Mouse (Mus musculus) skeletal muscle tissue, adult 2 months (tissue): ENCODE results near the gene Scaf4.
A peak's percentile ranks its signal among the peaks of the same experiment; 100 is the strongest.
"Not testable (repeated sequence)": the region's sequence is repeated elsewhere in the genome, so short reads cannot be mapped to it uniquely, and the experiment has no call there.

ENCODE experiments used
- DNase-seq: peaks from one replicate; pipeline ENCODE4 v3.0.0-alpha.2; 2012; ENCODE audit warnings: low read depth, low spot score

The Scaf4 gene

DNA sequence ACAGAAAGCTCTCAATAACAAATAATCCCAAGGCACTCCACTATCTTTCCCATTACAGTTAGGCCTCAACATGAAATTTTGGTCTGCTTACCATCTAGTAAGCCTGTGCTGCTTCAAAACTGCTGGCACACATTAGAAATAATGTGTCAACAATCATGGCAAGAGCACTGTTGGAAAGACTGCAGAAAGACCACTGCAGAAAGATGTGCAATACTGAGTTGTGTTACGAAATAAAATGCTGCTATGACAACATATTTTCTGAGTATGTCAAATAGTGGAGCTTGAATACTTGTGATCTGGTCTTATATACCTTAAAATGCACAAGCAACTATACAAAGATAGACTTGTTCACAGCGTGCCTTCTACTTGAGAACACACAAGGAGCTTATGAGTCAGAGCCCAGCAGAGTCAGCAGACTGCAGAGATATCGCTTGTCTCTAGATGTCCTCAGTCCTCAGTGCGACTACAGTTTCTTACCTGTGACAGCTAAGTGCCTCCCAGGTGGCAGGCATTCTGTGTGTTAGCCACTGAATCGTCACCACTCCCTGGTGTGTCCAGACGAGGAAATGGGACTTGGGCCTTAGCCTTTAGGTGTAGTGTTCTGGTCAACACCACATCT is 45.1 kb downstream of the Scaf4 start:
- no peak for DNase-seq

DNA sequence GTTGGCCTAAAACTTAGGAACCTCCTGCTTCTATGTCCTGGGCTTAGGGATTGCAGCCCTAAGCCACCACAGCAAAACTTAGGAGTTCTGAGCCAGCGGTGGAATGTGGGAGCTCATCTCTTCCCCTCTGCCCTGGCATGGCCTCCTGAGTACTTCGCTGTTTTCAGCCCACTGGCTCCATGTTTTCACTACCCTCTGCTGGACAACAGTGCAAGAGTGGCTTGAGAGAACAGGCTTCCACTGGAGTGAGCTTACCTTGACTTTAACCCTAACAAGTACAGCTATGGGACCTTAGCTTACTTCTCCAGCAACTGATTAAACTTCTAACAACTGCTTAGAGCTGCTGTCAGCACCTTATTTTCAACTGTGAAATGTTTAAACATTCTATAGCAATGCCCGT is 49.1 kb downstream of the Scaf4 start:
- no peak for DNase-seq

DNA sequence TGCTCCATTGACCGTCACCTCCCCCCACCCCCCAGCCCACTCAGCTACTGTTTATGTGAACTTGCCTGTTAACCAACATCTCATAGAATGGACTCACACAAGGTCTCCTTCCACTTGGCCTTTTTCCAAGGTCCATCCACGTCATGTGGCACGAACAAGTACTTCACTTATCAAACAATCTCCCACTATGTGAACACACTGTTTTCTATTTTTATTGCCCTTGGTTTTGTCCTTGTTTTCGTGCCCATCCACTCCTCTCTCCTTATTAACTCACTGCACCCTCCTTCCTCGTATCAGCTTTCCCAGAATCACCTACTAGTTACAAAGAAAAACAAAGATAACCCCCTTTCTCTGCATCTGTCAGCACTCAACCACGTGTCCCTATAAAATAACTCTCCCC is 49.7 kb downstream of the Scaf4 start:
- DNase-seq, result no peak

DNA sequence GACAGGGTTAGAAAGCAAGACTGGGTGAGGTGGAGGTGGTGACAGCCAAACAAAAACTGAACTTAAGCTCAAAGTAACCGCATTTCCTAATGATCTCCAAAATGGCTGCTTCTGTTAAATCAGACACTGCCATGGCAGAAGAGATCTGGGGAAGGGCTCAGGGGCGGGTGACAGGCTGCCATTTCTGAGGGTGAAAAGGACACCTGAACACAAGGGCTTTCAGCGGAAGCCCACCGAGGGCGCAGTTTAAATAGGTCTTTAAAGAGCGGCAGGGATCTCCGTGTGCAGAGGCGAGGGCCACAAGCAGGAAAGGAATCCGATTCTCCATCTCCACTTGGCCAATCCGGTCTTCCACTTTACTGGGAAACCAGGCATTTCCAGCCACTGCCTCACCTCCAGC is 50.6 kb downstream of the Scaf4 start:
- DNase-seq, result no peak

DNA sequence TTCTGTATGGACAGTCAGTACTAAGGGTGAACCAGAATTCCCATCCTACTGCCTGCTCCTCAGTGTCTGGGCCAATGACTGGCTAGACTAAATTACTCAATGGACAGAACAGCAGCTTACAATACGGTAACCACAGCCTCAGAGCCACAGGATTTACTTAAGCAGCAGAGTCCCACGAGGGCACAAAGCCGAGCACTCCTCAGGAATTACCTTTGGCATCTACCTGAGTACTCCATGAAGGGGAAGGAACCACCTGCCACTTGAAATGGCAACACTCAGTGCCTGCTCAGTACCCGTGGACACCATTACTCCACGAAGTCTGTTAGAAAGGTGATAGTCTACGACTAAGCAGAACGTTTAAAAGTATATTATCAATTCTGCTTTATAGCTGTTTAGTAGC is 53.0 kb downstream of the Scaf4 start:
- DNase-seq, result no peak

DNA sequence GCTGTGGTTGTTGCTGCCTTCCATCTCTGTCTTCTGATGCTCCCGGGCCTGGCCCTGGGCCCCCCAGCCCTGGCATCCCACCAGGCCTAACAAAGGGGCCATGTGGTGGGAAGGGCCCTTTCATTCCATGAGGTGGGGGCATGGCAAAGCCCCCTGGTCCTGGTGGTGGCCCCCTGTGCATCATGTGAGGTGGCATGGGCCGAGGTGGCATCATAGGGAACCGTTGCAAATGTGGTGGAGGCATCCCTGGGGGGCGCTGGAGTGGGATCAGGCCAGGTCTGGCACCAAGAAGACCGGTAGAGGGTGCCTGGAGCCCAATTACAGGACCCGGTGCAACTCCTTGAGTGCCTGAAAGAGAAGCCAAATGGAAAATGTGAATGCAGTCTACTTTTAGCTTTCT is 54.4 kb downstream of the Scaf4 start:
- DNase-seq, result no peak

DNA sequence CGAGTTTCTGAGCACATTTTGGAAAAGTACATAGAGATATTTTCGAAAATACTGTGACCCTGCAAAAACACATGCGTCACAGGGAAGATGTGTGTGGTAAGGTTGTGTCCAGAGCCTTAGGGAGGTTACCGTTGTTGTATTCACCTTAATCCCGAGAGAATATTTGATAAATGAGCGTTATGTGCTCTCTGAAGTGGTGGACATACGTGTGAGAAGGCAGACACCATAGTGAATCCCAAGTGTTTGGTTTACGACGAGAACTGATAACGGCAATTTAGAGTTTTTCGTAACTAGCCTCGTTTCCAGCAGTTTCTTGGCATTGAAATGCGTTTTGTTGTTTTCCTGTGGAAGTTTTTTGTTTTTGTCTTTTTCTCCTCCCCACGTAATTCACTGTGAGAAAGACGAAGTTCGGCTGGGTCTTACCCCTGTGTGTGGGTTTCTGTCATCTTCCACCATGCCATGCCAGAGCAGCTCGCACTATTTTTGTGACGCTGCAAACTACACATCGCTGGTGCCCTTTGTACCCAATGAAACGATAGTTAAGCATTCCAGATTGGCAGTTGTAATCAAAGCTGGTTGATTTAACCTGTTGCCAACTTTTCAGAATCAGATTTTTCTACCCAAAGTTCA is 62.7 kb downstream of the Scaf4 start:
- no peak for DNase-seq

DNA sequence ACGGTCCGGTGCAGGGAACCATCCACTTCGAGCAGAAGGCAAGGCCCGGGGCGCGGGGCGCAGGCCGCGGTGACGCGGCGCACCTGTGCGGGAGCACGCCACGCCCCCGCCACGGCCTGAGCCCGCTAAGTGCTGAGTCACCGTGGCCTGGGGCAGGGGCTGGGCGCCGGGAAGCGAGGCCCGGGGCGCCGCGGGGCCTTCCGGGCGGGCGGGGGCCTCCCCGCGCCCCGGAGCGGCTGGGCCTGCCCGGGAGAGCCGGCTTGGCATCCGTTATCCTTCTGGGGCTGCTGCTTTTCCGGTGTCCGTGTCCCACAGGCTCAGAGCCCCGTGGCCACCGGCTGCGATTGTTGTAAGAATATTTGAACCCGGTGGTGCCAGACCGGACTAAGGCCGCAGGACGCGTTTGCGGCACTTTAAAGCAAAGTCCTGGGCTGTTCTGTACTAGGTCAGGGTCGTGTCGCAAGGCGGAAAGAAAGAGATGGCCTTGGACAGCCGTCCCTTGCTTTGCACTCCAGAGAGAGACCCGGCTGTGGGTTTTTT is 63.3 kb downstream of the Scaf4 start:
- peak; percentile 38 for DNase-seq

DNA sequence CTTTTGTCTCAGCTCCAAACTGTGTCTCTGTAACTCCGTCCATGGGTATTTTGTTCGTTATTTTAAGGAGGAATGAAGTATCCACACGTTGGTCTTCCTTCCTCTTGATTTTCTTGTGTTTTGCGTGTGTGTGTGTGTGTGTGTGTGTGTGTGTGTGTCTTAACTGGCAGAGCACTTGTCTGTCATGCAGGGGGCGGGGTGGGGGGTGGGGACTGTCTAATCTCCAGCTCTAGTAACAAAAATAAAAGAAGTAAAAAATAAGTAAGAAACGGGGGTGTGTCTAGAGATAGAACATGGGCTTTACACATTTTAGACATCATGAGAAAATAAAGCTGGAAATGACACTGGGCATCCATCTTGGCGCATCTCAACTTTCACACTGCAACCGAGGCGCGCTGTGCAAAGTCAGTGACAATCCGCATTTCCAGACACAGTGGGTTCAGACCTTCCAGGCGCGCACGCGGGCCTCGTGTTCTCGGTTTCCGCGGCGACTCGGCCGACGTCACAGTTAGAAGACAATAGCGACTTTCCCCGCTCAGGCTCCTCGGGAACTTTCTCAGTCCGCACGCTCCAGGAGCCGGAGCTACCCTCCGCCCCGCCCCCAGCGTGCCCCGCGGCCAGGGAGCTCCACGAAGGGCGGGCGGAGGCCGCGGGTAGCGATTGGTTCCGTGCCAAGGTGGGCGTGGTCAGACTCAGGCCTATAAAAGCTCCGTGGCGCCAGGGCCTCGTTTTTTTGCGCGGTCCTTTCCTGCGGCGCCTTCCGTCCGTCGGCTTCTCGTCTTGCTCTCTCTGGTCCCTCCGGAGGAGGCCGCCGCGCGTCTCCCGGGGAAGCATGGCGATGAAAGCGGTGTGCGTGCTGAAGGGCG is 64.0 kb downstream of the Scaf4 start, which contains the start of gene Sod1:
Sod1 (plus strand) TSS at position 729 of the 866 bp plus-strand sequence.
- DNase-seq, result peak; percentile 91

DNA sequence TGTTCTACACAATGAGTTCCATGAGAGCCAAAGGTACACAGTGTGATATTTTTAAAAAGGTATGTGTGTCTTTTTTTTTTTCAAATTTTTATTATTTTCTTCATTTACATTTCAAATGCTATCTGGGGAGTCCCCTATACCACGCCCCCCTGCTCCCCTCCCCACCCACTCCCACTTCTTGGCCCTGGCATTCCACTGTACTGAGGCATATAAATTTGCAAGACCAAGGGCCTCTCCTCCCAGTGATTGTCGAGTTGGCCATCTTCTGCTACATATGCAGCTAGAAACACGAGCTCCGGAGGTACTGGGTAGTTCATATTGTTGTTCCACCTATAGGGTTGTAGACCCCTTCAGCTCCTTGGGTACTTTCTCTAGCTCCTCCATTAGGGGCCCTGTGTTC is 64.9 kb downstream of the Scaf4 start:
- not testable (repeated sequence) for DNase-seq

DNA sequence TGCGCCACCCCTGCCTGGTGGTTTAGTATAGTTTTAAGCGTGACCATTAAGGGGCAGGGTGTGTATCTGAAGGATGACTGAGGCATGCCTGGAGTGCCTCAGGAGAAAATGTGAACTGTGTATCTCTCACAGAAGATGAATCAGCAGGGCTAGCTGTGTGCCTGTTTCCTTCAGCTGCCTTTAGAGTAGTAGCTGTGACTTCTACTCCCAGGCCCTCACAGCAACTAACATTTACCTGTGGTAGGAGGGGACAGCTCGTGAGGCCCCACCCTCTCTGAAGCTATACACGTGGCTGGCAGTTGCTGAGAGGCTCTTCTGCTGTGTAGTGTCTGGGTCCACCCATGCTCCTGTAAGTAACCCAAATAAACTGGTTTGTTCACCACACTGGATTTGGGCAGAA is 66.4 kb downstream of the Scaf4 start:
- no peak for DNase-seq

DNA sequence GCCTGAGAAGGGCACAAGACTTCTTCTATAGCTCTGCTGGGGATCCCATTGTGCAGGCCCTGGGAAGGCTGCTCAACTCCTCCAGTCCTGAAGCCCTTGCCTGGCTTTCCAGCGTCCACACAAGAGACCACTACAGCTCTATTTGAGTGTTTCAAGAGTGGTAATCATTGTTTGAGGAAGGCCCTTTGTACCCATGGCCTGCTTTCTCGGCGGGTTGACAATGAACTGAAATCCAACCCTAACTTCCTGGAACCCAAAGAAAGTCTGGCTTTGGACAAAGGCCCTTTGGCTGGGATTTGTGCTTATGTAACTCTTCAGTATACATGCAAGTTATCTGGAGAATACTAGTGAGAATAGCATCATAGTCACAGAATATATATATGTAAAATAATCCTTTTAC is 66.9 kb downstream of the Scaf4 start:
- no peak for DNase-seq

DNA sequence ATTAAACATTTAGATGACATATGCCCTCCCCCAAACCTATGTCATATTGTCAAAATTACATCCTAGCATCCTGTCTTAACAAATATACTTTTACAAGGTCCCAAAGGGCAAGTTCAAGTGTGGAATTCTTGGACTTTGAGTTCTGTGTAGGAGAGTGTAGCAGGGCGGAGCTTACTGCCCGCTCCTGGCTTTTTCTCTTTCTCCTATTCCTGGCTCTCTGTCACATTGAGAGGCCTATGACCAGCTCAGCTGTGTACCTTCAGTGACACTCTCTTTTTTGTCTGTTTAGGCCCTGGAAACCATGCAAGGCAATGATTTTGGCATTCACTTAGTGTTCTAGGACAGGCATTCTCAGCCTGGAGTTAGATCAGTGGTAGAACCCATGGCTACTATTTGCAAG is 67.9 kb downstream of the Scaf4 start:
- DNase-seq, result no peak

DNA sequence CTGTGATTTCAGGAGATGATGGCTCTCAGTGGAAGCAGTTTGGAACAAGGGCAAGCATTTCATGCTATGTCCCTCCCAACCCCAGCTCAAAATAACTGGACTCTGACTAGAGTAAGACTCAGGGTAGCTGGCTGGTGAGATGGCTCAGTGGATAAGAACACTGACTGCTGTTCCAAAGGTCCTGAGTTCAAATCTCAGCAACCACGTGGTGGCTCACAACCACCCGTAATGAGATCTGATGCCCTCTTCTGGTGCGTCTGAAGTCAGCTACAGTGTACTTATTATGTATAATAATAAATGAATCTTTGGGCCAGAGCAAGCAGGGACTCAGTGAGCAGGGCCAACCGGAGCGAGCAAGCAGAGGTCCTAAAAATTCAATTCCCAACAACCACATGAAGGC is 68.4 kb downstream of the Scaf4 start:
- DNase-seq, result not testable (repeated sequence)

DNA sequence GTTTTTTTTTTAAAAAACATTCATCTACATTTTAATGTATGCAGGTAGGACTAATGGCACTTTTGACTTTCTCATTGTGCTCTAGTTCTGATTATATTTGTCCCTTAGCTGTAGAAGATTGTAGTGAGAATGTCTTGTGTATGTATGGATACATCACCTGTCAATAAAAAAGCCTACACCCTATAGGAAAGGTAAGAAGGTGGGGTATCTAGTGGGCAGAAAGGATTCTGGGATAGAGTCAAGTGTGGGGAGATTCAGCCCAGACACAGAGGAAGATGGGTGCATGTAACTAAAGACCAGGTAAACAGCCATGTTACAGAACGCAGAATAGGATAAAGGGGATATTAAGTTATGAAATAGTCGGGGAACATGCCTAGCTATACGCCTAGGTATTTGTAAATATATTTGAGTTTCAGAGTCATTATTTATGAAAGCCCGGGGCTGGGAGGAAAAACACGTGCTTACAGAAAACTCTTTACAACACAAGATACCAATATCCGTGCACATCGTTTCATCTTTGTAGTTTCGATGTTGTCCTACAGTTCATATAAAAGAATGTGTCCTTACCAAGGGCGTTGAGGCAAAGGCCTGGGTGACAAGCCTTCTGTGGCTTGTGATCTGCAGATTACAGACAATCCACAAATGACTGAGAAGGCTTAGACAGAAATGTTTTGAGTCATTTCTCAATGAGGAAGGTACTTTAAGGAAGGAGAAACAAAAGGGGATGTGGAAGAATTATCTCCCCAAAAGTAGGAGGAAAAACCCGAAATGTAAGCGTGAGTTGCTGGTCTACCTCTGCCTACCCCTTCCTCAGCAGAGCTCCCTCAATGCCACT is 69.4 kb downstream of the Scaf4 start:
- DNase-seq, result no peak

DNA sequence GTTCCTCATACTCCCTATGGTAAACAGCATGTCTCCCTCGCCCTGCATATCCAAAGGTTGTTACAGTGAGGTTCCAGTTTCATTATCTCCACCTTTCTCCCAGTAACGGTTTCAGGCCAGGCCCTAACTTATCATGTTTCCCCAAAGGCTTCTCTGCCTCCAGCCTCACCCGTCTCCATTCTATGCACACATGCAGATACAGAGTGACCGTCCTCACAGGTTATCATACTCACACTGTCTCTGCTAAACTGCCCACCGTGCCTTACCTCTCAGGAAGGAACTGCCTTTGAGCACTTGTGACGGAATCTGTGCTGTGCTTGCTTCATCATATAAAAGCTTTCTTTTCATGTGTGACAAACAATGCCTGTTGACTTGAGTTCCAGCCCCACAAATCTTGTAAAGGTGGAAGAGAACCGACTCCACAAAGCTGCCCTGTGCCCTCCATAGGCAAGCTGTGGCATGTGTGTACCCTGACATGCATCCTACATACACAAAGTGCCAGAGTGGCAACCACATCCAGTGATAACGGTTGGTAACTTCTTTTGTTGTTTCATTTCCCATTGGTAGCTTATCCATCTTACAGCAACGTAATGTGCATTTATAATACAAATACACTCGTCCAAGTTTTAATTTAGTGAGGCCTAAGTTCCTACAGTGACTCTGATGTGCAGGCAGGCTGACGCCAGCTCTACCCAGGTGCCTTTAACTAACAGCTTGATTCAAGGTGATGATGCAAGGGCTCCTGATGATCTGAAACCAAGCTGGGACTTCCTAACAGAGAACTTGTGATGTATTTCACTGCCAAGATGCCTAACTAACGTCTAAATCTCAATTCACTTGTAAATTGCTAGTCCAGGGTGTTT is 70.6 kb downstream of the Scaf4 start:
- no peak for DNase-seq

DNA sequence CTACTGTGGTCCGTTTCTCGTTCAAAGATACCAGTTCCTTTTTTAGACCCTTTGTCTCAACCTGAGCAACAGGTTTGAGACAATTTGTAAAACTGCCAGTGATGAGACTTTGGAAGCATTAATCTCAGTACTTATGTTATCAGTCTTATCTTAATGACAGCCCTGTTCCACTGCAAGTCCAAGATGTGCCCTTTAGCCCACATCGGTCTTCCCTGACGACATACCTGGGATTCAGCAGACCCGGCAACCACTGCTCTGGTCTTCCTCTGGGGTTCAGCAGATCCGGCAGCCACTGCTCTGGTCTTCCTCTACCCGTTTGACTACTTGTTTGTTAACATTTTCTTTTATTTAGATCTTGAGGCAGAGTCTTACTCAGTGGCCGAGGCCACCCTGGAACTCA is 72.5 kb downstream of the Scaf4 start:
- DNase-seq, result no peak

DNA sequence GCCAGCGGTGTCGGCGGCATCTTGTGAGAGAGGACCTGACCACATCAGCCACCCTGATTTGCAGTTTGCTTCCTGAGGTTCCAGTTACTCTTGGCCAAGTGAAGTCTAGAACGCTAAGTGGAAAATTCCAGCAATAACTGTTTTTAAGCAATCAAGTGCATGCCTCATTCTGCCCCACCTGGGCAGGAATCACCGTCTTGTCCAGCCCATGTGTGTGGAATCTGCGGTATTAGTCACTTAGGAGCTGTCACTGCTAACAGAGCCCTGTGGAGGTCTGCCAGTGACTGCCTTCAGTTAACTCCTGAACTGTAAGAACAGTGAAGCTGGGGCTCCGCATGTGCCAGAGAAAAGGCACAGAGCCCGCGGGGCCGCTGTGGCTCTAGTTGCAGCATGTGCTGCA is 73.6 kb downstream of the Scaf4 start:
- no peak for DNase-seq

DNA sequence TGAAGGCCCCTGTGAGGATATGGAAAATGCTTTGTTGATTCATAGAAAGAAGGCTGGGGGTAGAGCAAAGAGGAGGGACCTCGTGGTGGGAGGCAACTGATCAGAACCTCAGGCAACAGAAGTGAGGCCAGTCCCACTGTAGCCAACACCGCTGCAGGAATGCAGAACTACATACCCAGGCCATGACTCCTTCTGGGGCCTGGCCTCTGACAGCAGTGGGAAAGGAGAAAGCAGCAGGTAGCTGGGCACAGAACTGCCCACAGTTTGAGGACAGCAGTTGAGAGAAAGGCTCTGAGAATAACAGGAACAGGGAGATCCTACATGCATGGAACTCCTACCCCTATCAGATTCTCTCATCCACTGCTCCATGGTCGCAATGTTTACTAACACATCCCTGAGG is 75.3 kb downstream of the Scaf4 start:
- DNase-seq, result no peak

DNA sequence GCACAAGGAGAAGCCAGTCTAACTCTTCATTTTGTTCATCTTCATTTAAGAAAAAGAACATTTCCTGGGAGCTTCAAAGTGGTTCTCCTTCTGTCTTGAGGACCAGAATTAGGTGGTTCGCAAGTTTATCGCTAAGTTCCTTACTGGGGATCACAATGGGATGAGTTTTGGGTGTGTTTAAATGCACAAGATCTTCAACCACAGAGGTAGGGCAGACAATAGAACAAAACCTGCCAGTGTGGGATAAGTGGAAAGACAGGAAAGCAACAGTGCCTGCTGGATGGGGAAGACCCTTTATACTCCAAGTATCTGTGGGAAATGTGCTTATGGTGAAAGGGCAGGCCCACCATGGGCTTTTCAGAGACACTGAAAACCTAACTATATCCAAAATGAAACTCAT is 79.4 kb downstream of the Scaf4 start:
- DNase-seq, result no peak
